Mouse (Mus musculus): ENCODE results near the gene Ap1m1. TPM values are rescaled to one million over a fixed set of nuclear protein-coding genes. Genes with fewer than 3 reads are reported as not detected.

Ap1m1 gene
- polyA plus RNA-seq, 1 experiment from 2014 or later: 112 TPM

DNA sequence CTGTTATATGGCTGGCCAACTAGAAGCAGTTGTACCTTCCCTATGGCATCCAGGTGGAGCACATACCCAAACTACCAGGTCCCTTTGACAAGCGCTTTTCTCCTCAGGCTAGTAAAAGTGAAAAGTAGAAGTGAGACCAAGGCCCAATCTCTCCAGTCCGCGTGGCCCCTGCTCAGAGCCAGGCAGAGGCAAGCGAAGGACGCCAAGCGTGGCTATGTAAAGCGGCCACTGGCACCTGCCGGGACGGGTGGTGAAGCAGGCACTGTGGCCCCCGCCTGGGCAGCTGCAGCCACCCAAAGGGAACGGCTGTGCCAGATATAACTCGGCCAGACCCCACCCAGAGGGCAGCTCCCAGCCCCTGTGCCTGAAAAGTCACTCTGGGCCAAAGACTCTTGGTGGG lies 30.8 kb downstream of the Ap1m1 start:
- Histone ChIP-seq H3K36me3 (replicated peaks; ENCODE audit: control insufficient read depth, insufficient read depth, low read depth, low read length) (no peaks in the 10 kb centered on the region), H3K9ac (replicated peaks; ENCODE audit: low read length) (no peak overlapping the region), H3K4me1 (ENCODE audit: control insufficient read depth, insufficient read depth, low read length) (no peaks in the 10 kb centered on the region), H3K4me2 (ENCODE audit: low read depth, low read length) (no peak overlapping the region), H3K27ac (replicated peaks; ENCODE audit: low read depth, low read length) (no peak overlapping the region), H3K4me3 (ENCODE audit: low read depth, low read length) (no peak overlapping the region), H3K9me3 (replicated peaks; ENCODE audit: control insufficient read depth, low read length) (no peaks in the 10 kb centered on the region), H3K27me3 (ENCODE audit: control insufficient read depth, insufficient read depth, low read length) (no peaks in the 10 kb centered on the region)
- 86% methylated on average over 12 of the region's 12 CpGs for WGBS
- DNase-seq (ENCODE audit: low spot score) (no peak), ATAC-seq (replicated peaks; ENCODE audit: insufficient number of reproducible peaks, low FRiP score, low TSS enrichment, low read depth) (no peak)

DNA sequence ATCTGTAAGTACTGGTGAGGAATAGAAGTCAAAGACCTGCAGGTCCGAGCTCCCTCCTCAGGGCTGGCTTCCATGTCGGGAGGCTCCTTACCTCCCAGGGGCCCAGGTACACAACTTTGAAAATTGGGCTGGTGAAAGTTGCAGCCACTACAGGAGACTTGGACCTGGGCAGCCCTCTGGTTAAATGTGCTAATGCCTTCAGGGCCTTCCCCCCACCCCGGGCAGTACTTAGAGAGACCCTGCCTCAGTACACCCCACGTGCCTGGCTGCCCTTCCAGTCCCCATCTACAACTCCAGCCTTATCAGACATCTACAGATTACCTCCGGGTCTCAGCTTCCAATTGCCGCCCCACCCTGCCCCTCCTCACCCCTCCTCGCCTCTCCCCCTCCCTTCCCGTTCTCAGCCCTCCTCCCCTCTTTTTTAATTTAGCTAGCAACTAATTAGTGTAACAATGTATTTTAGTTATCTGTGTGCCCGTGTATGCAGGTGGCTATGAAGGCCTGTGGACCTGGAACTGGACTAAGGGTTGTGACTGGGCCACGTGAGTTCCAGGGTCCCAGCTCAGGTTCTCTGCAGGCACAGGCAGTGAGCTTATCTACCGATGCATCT lies 31.3 kb downstream of the Ap1m1 start:
- 75% methylated on average over 11 of the region's 11 CpGs for WGBS
- Histone ChIP-seq H3K4me1 (ENCODE audit: control insufficient read depth, insufficient read depth, low read length) (no peaks in the 10 kb centered on the region), H3K27me3 (ENCODE audit: control insufficient read depth, insufficient read depth, low read length) (no peaks in the 10 kb centered on the region), H3K9ac (replicated peaks; ENCODE audit: low read length) (no peak overlapping the region), H3K36me3 (replicated peaks; ENCODE audit: control insufficient read depth, insufficient read depth, low read depth, low read length) (no peaks in the 10 kb centered on the region), H3K27ac (replicated peaks; ENCODE audit: low read depth, low read length) (no peak overlapping the region), H3K4me3 (ENCODE audit: low read depth, low read length) (no peak overlapping the region), H3K4me2 (ENCODE audit: low read depth, low read length) (no peak overlapping the region), H3K9me3 (replicated peaks; ENCODE audit: control insufficient read depth, low read length) (no peaks in the 10 kb centered on the region)
- DNase-seq (ENCODE audit: low spot score): no peak
- no peak for ATAC-seq (replicated peaks; ENCODE audit: insufficient number of reproducible peaks, low FRiP score, low TSS enrichment, low read depth)

DNA sequence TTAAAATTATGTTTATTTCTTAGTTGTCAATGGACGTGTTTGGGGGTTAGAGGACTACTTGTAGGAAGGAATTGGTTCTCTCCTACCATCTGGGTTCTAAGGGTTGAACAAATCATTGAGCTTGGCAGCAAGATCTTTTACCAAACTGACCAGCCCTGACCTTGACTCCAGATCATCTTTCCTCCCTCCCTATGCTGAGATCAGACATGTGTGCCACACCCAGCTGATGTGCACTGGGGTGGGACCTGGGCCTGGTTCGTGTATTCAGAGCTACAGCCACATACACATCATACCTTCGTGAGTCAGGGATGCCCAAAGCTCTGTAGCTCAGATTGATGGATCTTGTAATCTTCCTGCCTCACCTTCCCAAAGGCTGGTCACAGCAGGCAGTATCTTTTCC lies 31.9 kb downstream of the Ap1m1 start:
- H3K9me3 ChIP-seq (replicated peaks; ENCODE audit: control insufficient read depth, low read length): no peaks in the 10 kb centered on the region

DNA sequence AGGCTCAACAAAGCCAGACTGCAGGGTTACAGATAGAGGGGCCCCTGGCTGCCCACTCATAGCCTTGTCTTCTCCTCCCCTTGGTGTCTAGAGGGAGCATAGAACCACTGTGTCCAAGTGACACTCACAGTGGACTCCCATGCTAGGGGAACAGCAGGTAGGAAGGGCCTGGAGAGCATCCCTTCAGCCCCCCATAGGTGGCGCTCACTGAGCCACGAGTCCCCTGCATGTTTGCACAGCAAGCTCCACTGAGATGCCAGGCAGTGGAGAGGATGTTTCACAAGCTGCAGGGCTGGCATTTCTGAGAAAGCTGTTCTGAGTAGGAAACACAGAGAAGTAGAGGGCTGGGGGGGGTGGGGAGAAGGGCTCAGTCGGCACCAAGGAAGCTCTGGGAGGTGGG lies 32.5 kb downstream of the Ap1m1 start:
- Histone ChIP-seq H3K4me1 (ENCODE audit: control insufficient read depth, insufficient read depth, low read length) (no peaks in the 10 kb centered on the region), H3K4me3 (ENCODE audit: low read depth, low read length) (no peak overlapping the region), H3K4me2 (ENCODE audit: low read depth, low read length) (no peak overlapping the region), H3K27me3 (ENCODE audit: control insufficient read depth, insufficient read depth, low read length) (no peaks in the 10 kb centered on the region), H3K9ac (replicated peaks; ENCODE audit: low read length) (no peak overlapping the region), H3K9me3 (replicated peaks; ENCODE audit: control insufficient read depth, low read length) (no peaks in the 10 kb centered on the region), H3K27ac (replicated peaks; ENCODE audit: low read depth, low read length) (no peak overlapping the region), H3K36me3 (replicated peaks; ENCODE audit: control insufficient read depth, insufficient read depth, low read depth, low read length) (no peaks in the 10 kb centered on the region)
- DNase-seq (ENCODE audit: low spot score) (peak; percentile 65), ATAC-seq (replicated peaks; ENCODE audit: insufficient number of reproducible peaks, low FRiP score, low TSS enrichment, low read depth) (0 out of 2 replicates have a peak, but pooled peaks have one; percentile 37)
- 17% methylated on average over 3 of the region's 3 CpGs for WGBS

More for the DNA sequence above, 31.9 kb downstream of the Ap1m1 start:
- ATAC-seq (replicated peaks; ENCODE audit: insufficient number of reproducible peaks, low FRiP score, low TSS enrichment, low read depth): no peak
- Histone ChIP-seq H3K4me1 (ENCODE audit: control insufficient read depth, insufficient read depth, low read length) (no peaks in the 10 kb centered on the region), H3K9ac (replicated peaks; ENCODE audit: low read length) (no peak overlapping the region), H3K27me3 (ENCODE audit: control insufficient read depth, insufficient read depth, low read length) (no peaks in the 10 kb centered on the region), H3K4me3 (ENCODE audit: low read depth, low read length) (no peak overlapping the region), H3K4me2 (ENCODE audit: low read depth, low read length) (no peak overlapping the region), H3K36me3 (replicated peaks; ENCODE audit: control insufficient read depth, insufficient read depth, low read depth, low read length) (no peaks in the 10 kb centered on the region), H3K27ac (replicated peaks; ENCODE audit: low read depth, low read length) (no peak overlapping the region)
- 71% methylated on average over 3 of the region's 3 CpGs for whole genome bisulfite sequencing
- no peak for DNase-seq (ENCODE audit: low spot score)

DNA sequence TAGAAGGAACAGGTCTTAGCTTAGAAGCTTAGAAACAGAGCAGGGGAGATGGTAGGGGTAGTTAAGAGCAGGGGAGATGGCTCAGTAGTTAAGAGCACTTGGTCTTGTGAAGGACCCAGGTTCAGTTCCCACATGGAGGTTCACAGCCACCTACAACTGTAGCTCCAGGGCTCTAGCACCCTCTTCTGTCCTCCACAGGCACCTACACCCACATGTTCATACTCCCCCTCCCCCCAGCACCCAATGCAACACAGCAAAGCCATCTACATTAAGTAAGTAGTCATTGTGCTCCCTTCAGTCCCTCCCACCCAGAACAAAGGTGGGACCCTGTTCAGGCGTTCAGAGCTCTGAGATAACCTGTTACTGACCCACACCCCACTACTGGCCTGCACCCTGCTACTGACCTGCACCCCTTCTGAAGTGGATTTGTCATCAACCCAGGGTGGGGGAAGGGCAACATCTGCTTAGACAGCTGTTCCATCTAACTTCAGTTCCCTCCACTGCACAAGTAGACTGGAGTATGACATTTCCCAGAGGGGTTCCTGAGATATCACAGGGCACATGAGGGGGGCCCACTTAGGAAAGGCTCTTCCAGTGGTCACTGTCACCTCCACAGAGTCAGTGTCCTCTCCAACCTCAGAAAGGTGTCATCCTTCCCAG lies 33.4 kb downstream of the Ap1m1 start:
- H3K9ac ChIP-seq (replicated peaks; ENCODE audit: low read length): no peak overlapping the region
- no peak overlapping the region for H3K4me2 ChIP-seq (ENCODE audit: low read depth, low read length)
- WGBS: 65% methylated on average over 1 of the region's 1 CpGs
- no peak for ATAC-seq (replicated peaks; ENCODE audit: insufficient number of reproducible peaks, low FRiP score, low TSS enrichment, low read depth)
- H3K36me3 ChIP-seq (replicated peaks; ENCODE audit: control insufficient read depth, insufficient read depth, low read depth, low read length): no peaks in the 10 kb centered on the region
- DNase-seq (ENCODE audit: low spot score): no peak
- H3K4me3 ChIP-seq (ENCODE audit: low read depth, low read length): no peak overlapping the region
- H3K9me3 ChIP-seq (replicated peaks; ENCODE audit: control insufficient read depth, low read length): no peaks in the 10 kb centered on the region
- no peaks in the 10 kb centered on the region for H3K27me3 ChIP-seq (ENCODE audit: control insufficient read depth, insufficient read depth, low read length)
- no peak overlapping the region for H3K27ac ChIP-seq (replicated peaks; ENCODE audit: low read depth, low read length)
- no peaks in the 10 kb centered on the region for H3K4me1 ChIP-seq (ENCODE audit: control insufficient read depth, insufficient read depth, low read length)

DNA sequence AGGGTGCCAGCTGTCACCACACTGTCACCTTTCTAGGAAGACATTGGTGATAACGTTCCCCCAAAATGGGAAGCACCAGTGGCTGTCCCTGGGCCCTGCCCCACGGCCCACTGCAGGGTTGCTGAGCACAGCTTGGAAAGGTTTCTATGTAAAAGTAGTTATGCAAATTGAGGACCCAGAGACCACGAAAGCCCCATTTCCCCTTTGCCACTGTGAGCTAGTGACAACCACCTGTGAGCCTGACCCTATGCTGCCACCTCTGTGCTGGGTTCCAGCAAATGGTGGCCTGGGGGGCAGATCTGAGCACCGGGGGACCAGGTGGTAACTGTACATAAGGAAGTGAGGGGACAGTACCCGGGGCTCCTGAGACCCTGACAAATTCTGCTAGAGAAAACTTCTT lies 34.0 kb downstream of the Ap1m1 start:
- Histone ChIP-seq H3K4me3 (ENCODE audit: low read depth, low read length) (no peak overlapping the region), H3K36me3 (replicated peaks; ENCODE audit: control insufficient read depth, insufficient read depth, low read depth, low read length) (no peaks in the 10 kb centered on the region), H3K4me1 (ENCODE audit: control insufficient read depth, insufficient read depth, low read length) (no peaks in the 10 kb centered on the region), H3K27me3 (ENCODE audit: control insufficient read depth, insufficient read depth, low read length) (no peaks in the 10 kb centered on the region), H3K4me2 (ENCODE audit: low read depth, low read length) (no peak overlapping the region), H3K9me3 (replicated peaks; ENCODE audit: control insufficient read depth, low read length) (no peaks in the 10 kb centered on the region), H3K27ac (replicated peaks; ENCODE audit: low read depth, low read length) (no peak overlapping the region), H3K9ac (replicated peaks; ENCODE audit: low read length) (no peak overlapping the region)
- WGBS: 77% methylated on average over 5 of the region's 5 CpGs
- ATAC-seq (replicated peaks; ENCODE audit: insufficient number of reproducible peaks, low FRiP score, low TSS enrichment, low read depth) (no peak), DNase-seq (ENCODE audit: low spot score) (no peak)

DNA sequence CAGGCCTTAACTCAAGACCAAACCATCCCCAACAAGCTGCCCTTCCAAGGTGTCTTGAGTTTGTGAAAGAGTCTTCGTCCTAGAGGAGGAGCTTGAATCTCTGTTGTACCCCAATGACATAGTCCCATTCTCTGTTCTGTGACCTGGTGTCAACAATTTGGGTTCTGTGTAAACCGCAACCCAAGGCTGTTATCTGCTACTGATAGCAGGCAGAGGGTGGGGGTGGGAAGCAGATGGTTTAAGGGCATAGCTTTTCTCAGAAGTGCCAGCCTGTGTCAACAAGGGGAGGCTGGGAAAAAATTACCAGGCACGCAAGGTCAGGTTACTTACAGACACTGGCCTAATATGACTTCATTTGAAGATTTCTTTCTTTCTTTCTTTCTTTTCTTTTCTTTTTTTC lies 37.4 kb downstream of the Ap1m1 start:
- Histone ChIP-seq H3K9ac (replicated peaks; ENCODE audit: low read length) (no peak overlapping the region), H3K4me3 (ENCODE audit: low read depth, low read length) (no peak overlapping the region), H3K27me3 (ENCODE audit: control insufficient read depth, insufficient read depth, low read length) (no peaks in the 10 kb centered on the region), H3K9me3 (replicated peaks; ENCODE audit: control insufficient read depth, low read length) (no peaks in the 10 kb centered on the region), H3K4me1 (ENCODE audit: control insufficient read depth, insufficient read depth, low read length) (no peaks in the 10 kb centered on the region), H3K36me3 (replicated peaks; ENCODE audit: control insufficient read depth, insufficient read depth, low read depth, low read length) (no peaks in the 10 kb centered on the region), H3K27ac (replicated peaks; ENCODE audit: low read depth, low read length) (no peak overlapping the region), H3K4me2 (ENCODE audit: low read depth, low read length) (no peak overlapping the region)
- no peak for ATAC-seq (replicated peaks; ENCODE audit: insufficient number of reproducible peaks, low FRiP score, low TSS enrichment, low read depth)
- 76% methylated on average over 3 of the region's 3 CpGs for WGBS
- DNase-seq (ENCODE audit: low spot score): no peak

DNA sequence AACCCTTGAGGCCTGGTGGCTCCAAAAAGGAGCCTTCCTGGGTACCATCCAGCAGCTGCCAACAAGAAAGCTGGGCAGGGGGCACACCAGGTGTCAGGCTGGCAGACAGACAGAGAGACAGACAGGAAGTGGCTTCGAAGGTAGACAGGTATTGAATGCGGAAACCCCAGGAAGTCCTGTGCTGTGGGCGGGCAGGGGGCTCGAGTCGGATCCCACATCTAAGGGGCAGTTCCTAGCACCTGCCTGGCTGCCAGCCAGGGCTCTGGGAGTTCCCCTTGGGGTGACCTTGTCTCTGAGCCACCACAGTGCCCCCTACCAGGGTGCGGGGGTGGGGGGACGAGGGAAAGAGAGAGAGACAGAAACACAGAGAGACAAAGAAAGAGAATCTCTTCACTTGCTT lies 39.3 kb downstream of the Ap1m1 start:
- WGBS: 82% methylated on average over 7 of the region's 7 CpGs
- no peaks in the 10 kb centered on the region for H3K27me3 ChIP-seq (ENCODE audit: control insufficient read depth, insufficient read depth, low read length)

More for the DNA sequence above, 39.3 kb downstream of the Ap1m1 start:
- Histone ChIP-seq H3K9me3 (replicated peaks; ENCODE audit: control insufficient read depth, low read length) (no peaks in the 10 kb centered on the region), H3K36me3 (replicated peaks; ENCODE audit: control insufficient read depth, insufficient read depth, low read depth, low read length) (no peaks in the 10 kb centered on the region), H3K4me3 (ENCODE audit: low read depth, low read length) (no peak overlapping the region), H3K9ac (replicated peaks; ENCODE audit: low read length) (no peak overlapping the region), H3K27ac (replicated peaks; ENCODE audit: low read depth, low read length) (no peak overlapping the region), H3K4me2 (ENCODE audit: low read depth, low read length) (no peak overlapping the region), H3K4me1 (ENCODE audit: control insufficient read depth, insufficient read depth, low read length) (no peaks in the 10 kb centered on the region)
- ATAC-seq (replicated peaks; ENCODE audit: insufficient number of reproducible peaks, low FRiP score, low TSS enrichment, low read depth) (no peak), DNase-seq (ENCODE audit: low spot score) (no peak)

Measured in embryonic facial prominence, embryonic 11.5 days (tissue).